Mouse (Mus musculus) midbrain, postnatal 0 days (tissue): Measurements from ENCODE around the gene Thg1l. TPM values are rescaled to one million over a fixed set of nuclear protein-coding genes. Genes with fewer than 3 reads are reported as not detected.

Experiments
- ATAC-seq: fragments of 200-750 bp; cut with Nextera tagmentation; 2 replicates; pipeline ENCODE4 v1.8.0; 2017; ENCODE audit warnings: moderate number of reproducible peaks, mild to moderate bottlenecking, moderate TSS enrichment, moderate library complexity; ENCODE audit not compliant: low FRiP score
- DNase-seq: peaks from one replicate; pipeline ENCODE4 v3.0.0-alpha.2; 2015; ENCODE audit warnings: low spot score
- H3K27ac ChIP-seq: fragments of 300-500 bp; sonication (generic); 2 replicates; pipeline ENCODE4 v1.5.1; 2014; ENCODE audit warnings: low read depth, mild to moderate bottlenecking, low read length, mixed read lengths
- H3K27me3 ChIP-seq: fragments of 300-500 bp; sonication (generic); 2 replicates; pipeline ENCODE4 v1.6.1; 2014; ENCODE audit warnings: low read length, control low read depth, mixed read lengths; ENCODE audit not compliant: insufficient read depth
- H3K36me3 ChIP-seq: fragments of 300-500 bp; sonication (generic); 2 replicates; pipeline ENCODE4 v1.6.1; 2014; ENCODE audit warnings: low read length, control low read depth, mixed read lengths; ENCODE audit not compliant: insufficient read depth
- H3K4me1 ChIP-seq: fragments of 300-500 bp; sonication (generic); 2 replicates; pipeline ENCODE4 v1.6.1; 2014; ENCODE audit warnings: mild to moderate bottlenecking, control low read depth, antibody characterized with exemption, low read length, mixed read lengths; ENCODE audit not compliant: insufficient read depth
- H3K4me2 ChIP-seq: fragments of 300-500 bp; sonication (generic); 2 replicates; pipeline ENCODE4 v1.6.1; 2014; ENCODE audit warnings: low read depth, mild to moderate bottlenecking, low read length, mixed read lengths; ENCODE audit not compliant: poor library complexity, severe bottlenecking
- H3K4me3 ChIP-seq: fragments of 300-500 bp; sonication (generic); 2 replicates; pipeline ENCODE4 v1.5.1; 2014; ENCODE audit warnings: low read depth, mild to moderate bottlenecking, low read length, moderate library complexity
- H3K9ac ChIP-seq: fragments of 300-500 bp; sonication (generic); replicated peaks from 2 replicates; pipeline ENCODE4 v1.6.1; 2014; ENCODE audit warnings: mild to moderate bottlenecking, low read length, moderate library complexity, mixed read lengths; ENCODE audit not compliant: poor library complexity, severe bottlenecking
- H3K9me3 ChIP-seq: fragments of 300-500 bp; sonication (generic); 2 replicates; pipeline ENCODE4 v1.6.1; 2016; ENCODE audit warnings: low read length, control low read depth
- CTCF ChIP-seq: IDR thresholded peaks from 2 replicates; pipeline ENCODE4 v1.5.1; 2016; ENCODE audit warnings: antibody characterized with exemption, mild to moderate bottlenecking
- WGBS: fragments of 180-500 bp; shearing (Covaris S2); extraction: QIAGEN DNeasy Blood & Tissue Kit; methylation state at CpG from one replicate; pipeline ENCODE4 v1.1.7; 2014; 5-methylcytosine and 5-hydroxymethylcytosine counted together
- polyA plus RNA-seq: library from polyadenylated mRNA; unstranded; fragments of >200 nt; fragmentation: Nextera tagmentation; extraction: Ambion mirVana; gene quantifications from 2 replicates; pipeline ENCODE4 v1.2.1, GENCODE M21; 2015
- total RNA-seq: library from RNA; depleted of rRNA; stranded (reverse); fragments of >200 nt; gene quantifications from 2 replicates; pipeline ENCODE4 v1.2.3, GENCODE M21; 2014; rRNA removed

Gene Thg1l
- total and polyA plus RNA-seq, 2 experiments from 2014 or later, result 8.8 to 11.1 TPM

- WGBS, result over 99% methylated on average over 7 of the region's 7 CpGs
- TF ChIP-seq CTCF, result no peak
Observed at GRCm38 (mm10) chr11:45908894-45909293, 46.4 kb downstream of the Thg1l start.

DNA sequence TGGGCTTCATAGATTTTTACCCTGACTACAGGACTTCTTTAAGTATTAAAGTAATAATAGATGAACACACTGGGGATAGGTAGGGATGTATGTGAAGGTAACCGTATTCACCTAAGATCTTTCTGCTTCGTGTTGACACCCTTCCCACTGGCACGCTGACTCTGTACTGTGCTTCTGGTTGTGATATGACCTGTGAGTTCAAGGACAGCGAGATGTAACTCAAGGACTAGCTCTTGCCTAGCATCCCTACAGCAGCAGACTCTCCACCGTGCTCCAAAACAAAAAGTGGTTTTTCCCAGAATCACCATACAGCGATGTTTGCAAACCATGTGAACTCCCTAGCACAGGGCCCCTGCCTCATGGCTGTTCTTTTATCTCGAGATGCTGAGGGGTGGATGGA lies 47.2 kb downstream of the Thg1l start:
- DNase-seq (no peak), ATAC-seq (no peak)
- no peak overlapping the region for H3K4me3 ChIP-seq
- TF ChIP-seq CTCF, result no peak
- H3K4me1 ChIP-seq, result no peaks in the 10 kb centered on the region
- WGBS, result 97% methylated on average over 7 of the region's 7 CpGs
- H3K4me2 ChIP-seq, result no peak overlapping the region
- H3K9me3 ChIP-seq, result no peaks in the 10 kb centered on the region
- H3K27ac ChIP-seq, result no peak overlapping the region
- H3K9ac ChIP-seq, result no peak overlapping the region
- peaks cover 34% of the 10 kb centered on the region for H3K36me3 ChIP-seq
- no peaks in the 10 kb centered on the region for H3K27me3 ChIP-seq

More at GRCm38 (mm10) chr11:45908894-45909293, 46.4 kb downstream of the Thg1l start:
- Histone ChIP-seq H3K27me3 (no peaks in the 10 kb centered on the region), H3K36me3 (peaks cover 31% of the 10 kb centered on the region), H3K9ac (no peak overlapping the region), H3K4me3 (no peak overlapping the region), H3K27ac (no peak overlapping the region), H3K9me3 (no peaks in the 10 kb centered on the region), H3K4me2 (no peak overlapping the region), H3K4me1 (no peaks in the 10 kb centered on the region)
- ATAC-seq, result no peak
- DNase-seq, result no peak

GRCm38 (mm10) chr11:45907301-45907700 lies 48.0 kb downstream of the Thg1l start:
- 62% methylated on average over 5 of the region's 5 CpGs for WGBS
- Histone ChIP-seq H3K36me3 (peaks cover 34% of the 10 kb centered on the region), H3K4me1 (no peaks in the 10 kb centered on the region), H3K27ac (no peak overlapping the region), H3K4me3 (no peak overlapping the region), H3K9me3 (no peaks in the 10 kb centered on the region), H3K4me2 (no peak overlapping the region), H3K9ac (no peak overlapping the region), H3K27me3 (no peaks in the 10 kb centered on the region)
- no peak for ATAC-seq
- TF ChIP-seq CTCF, result no peak
- DNase-seq, result no peak

GRCm38 (mm10) chr11:45906109-45906786 lies 49.0 kb downstream of the Thg1l start:
- Histone ChIP-seq H3K9me3 (no peaks in the 10 kb centered on the region), H3K4me1 (no peaks in the 10 kb centered on the region), H3K36me3 (peaks cover 34% of the 10 kb centered on the region), H3K9ac (no peak overlapping the region), H3K27me3 (no peaks in the 10 kb centered on the region), H3K4me3 (no peak overlapping the region), H3K27ac (no peak overlapping the region), H3K4me2 (no peak overlapping the region)
- no peak for TF ChIP-seq CTCF
- DNase-seq, result no peak
- 95% methylated on average over 8 of the region's 8 CpGs for whole genome bisulfite sequencing
- ATAC-seq, result no peak

GRCm38 (mm10) chr11:45900233-45901015 lies 54.9 kb downstream of the Thg1l start:
- no peak overlapping the region for H3K9ac ChIP-seq
- H3K9me3 ChIP-seq, result no peaks in the 10 kb centered on the region
- no peak for DNase-seq
- H3K36me3 ChIP-seq, result peaks cover 8% of the 10 kb centered on the region; the same call in 1 of the 2 replicates
- no peak for TF ChIP-seq CTCF
- no peak overlapping the region for H3K4me2 ChIP-seq
- no peaks in the 10 kb centered on the region for H3K4me1 ChIP-seq
- WGBS, result 69% methylated on average over 11 of the region's 11 CpGs
- ATAC-seq, result no peak
- no peaks in the 10 kb centered on the region for H3K27me3 ChIP-seq
- H3K4me3 ChIP-seq, result no peak overlapping the region
- no peak overlapping the region for H3K27ac ChIP-seq

GRCm38 (mm10) chr11:45897392-45897791 lies 57.9 kb downstream of the Thg1l start:
- no peaks in the 10 kb centered on the region for H3K27me3 ChIP-seq
- ATAC-seq, result no peak
- no peaks in the 10 kb centered on the region for H3K9me3 ChIP-seq
- H3K27ac ChIP-seq, result no peak overlapping the region
- no peak for DNase-seq
- 85% methylated on average over 2 of the region's 2 CpGs for WGBS
- no peak overlapping the region for H3K4me2 ChIP-seq
- no peak overlapping the region for H3K9ac ChIP-seq
- TF ChIP-seq CTCF, result no peak
- no peaks in the 10 kb centered on the region for H3K4me1 ChIP-seq
- peaks cover 29% of the 10 kb centered on the region for H3K36me3 ChIP-seq
- H3K4me3 ChIP-seq, result no peak overlapping the region

Other genes with a start within 250 kb of the Thg1l start
- gene Clint1, start 103.4 kb downstream of the Thg1l start, total RNA-seq, result 32.7 and 34.5 TPM in 2 replicates
- gene Clint1, start 103.4 kb downstream of the Thg1l start, polyA plus RNA-seq, result 25.4 and 27.6 TPM in 2 replicates
- gene Lsm11, start 10.6 kb downstream of the Thg1l start, total RNA-seq, result 89.2 and 106 TPM in 2 replicates
- gene Lsm11, start 10.6 kb downstream of the Thg1l start, polyA plus RNA-seq, result 31.8 and 32.9 TPM in 2 replicates
- gene Sox30, start 24.8 kb upstream of the Thg1l start, total RNA-seq, result 0.16 and 0.47 TPM in 2 replicates
- 0.06 and 0.07 TPM in 2 replicates for gene Sox30, start 24.8 kb upstream of the Thg1l start, polyA plus RNA-seq
- 8.7 and 12.1 TPM in 2 replicates for gene Gm12166, start 96.8 kb upstream of the Thg1l start, total RNA-seq
- 8.3 and 8.9 TPM in 2 replicates for gene Gm12166, start 96.8 kb upstream of the Thg1l start, polyA plus RNA-seq
- gene Adam19, start 100.5 kb upstream of the Thg1l start, total RNA-seq, result 16.8 and 16.9 TPM in 2 replicates
- 3.9 and 6.1 TPM in 2 replicates for gene Adam19, start 100.5 kb upstream of the Thg1l start, polyA plus RNA-seq
- 0.27 and 0.33 TPM in 2 replicates for gene Nipal4, start 211.0 kb upstream of the Thg1l start, total RNA-seq
- gene Nipal4, start 211.0 kb upstream of the Thg1l start, polyA plus RNA-seq, result 0.10 and 0.17 TPM in 2 replicates